Mouse (Mus musculus) right cerebral cortex, postnatal 36 days (tissue): Measurements from ENCODE around the gene Prkg2.

Experiments used
- DNase-seq, 2 experiments: peaks; one replicate each; pipeline ENCODE4 v3.0.0; 2022; ENCODE audit warnings: low spot score in 2 of 2, mixed read lengths in 1 of 2

Prkg2 gene

DNA sequence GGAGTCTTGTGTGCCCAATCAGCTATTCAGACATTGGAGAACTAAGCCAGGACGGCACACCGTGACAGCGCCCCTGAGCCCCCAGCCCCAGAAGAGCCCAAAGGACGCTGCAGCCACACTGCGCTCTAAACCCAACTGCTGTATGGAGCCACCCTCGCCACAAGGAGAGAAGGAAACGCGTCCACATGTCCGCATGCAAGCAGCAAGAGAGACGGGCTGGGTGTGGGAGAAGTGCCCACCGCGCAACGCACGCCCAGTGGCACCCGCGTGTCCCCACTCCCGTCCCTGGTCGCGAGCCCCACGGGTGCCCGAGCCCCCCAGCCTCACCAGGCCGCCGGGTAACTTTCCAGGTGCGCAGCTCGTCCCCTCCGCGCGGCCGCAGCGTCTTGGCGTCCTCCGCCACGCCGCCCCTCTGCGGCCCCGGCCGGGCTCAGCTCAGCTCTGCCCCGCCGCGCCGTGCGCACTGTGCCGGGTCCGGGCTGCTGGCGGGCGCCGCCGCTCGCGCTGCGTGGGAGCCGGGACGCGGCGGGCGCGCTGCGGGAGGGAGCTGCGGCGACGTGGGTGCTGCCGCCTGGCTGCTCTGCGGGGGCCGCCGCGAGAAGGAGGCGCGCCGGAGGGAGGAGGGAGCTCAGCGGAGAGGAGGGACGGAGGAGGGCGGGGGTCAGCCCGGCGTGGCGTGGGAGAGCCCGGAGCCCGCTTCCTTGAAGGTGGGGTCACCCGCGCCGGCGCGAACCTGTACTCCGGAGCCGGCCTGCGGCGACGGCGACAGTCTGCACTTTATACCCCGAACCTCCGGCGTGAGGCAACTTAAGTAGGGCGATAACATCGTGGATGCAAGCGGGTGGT, at the start of gene Prkg2:
Prkg2 (minus strand) TSS at position 756 of the 846 bp plus-strand sequence.
- DNase-seq: no peak

DNA sequence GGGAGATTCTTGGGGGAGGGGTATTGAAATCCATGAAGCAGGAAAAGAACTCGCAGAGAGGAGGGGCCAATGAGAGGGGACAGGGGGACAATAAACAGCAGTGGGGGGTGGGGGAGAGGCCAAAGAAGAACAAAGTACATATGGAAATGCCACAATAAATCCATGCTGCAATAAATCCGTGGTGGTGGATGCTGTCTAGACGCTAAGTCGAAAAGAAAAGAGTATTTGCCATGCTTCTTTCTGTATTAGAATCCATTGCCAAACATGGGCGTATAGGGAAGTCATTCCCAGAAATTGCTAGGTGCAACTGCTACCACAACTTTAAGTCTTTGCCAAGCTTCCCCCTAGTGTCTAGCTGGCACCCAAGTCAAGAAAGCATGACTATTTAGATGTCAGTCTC, 46.8 kb upstream of the Prkg2 start:
- DNase-seq: no peak

DNA sequence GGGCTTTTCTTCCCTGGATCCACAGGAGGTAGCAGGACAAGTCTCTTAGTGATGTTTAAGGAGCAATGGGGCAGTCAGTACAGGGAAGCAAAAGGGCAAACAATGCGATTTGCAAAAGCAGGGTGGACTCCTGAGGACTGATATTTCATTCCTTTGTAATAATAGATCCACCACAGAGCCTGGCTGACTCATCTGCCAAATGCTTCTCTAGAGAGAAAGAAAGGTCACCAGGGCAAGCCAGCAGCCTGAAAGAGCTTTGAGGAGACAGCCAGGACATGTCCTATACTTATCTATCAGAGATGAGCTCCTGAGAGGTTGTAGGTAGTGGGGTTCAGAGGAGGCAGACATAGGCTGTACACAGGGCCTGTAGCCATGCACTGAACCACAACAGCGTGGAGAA, 41.2 kb upstream of the Prkg2 start:
- no peak for DNase-seq

DNA sequence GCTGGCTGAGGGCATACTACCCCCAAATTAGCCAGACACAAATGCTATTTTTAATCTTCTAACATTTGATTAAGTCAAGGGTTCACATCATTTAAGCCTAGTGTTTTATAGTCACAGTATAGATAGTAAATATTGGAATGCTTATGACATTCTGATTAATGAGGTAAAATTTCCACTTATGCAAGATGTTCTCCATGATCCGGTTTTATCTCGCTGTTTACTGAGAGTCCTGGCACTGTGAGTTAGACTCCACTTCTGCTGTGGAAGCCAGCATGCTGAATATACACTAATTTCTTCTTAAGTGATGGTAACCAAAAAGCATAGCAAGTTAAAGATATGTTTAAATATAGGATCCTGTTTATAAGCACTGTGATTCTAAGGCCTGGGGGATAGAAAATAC, 31.2 kb upstream of the Prkg2 start:
- no peak for DNase-seq

DNA sequence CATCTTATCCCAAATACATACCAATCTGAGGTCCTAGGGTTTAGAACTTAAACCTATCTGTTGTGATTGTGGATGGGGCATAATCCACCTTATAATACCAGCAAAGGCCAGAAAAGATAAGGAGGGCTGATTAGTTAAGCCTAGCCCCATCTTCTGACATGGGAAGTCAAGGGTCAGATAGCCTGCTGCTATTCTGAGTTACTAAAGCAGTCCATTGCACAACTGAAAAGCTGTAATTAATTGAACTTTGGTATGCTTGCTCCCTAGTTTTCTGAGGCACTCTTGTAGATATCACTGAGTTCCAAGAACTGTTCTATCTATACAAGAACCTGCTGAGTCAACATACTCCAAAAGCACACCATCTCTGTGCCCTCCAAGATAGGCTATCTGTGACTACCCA, 25.4 kb upstream of the Prkg2 start:
- no peak for DNase-seq

DNA sequence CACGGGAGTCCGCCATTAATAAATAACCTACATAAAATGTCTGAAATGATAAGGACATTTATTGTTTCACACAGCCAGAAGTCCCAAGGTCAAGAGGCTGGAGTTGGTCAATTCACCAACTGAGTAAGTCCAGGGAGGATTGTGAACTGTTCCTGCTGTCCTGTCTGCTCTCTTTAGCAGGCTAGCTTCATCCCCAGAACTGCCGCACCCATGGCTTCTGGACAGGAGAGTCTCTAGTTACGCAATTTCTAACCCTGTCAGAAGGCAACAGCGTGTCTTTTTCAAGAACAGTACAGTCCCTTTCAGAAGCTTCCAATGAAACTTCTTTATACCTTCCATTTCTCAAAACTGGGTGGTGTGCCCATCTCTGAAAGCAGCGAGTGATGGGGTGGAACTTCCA, 1.9 kb upstream of the Prkg2 start:
- DNase-seq: no peak

DNA sequence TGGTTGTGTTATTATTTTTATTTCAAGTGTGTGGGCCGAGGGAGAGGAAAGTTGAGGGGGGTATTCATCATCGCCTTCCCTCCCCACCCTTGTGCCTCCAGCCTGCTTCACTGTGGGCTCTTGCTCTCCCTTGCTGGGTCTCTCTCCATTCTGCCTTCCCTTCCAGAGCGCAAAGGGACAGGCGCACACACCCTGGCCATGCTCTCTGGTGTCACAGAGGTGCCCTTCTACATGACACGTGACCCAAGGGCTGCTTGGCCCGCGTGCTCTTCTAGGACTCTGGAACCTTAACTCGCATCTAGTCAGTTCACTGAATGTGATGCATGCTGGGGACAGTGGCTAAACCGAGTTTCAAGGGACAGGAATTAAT, 276 bp upstream of the Prkg2 start:
- no peak for DNase-seq

DNA sequence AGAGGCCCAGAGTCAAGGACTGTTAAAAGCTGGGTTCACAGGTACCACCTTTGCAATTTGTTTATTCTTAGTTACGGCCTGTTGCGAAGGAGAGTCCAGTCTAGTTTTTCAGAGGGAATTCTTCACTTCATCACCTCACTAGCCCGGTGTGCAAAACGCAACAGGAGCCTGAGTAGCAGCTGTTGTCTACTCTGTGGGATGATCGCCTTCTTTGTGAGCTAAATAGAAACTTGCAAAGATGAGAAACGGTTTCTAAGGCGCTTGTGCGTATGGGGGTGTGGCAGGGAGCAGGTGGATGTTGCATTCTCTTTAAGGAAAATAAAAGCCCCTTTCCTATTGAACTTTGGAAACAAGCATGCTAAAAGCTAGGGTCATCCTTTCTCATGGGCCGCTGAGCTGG, 1.2 kb downstream of the Prkg2 start:
- no peak for DNase-seq

DNA sequence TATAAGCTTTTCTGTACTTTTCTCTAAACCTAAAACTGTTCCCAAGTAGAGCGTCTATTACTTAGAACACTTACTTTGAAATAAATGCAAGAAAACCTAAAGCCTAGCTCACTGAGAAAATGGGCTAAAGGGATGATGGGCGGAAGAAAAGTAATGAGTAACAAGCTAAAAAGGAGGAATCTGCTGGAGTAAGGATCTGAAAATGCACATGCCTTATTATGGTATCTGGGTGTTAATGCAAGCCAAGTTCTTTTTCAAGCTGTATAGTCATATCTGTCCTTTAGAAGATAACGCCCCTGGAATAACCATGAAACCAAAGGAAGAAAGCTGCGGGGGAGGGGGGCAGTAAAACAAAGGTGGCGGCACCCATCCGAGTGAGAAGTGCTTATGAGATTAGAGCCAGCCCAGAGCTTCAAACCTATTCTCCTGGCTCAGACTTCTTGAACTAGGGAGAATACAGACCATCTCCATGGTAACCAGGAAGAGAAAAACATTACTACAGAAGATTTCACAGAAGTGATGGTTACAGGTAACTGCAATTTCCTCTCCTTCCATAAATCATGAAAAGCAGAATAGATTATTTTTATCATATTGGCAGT, 5.5 kb downstream of the Prkg2 start:
- DNase-seq: no peak

DNA sequence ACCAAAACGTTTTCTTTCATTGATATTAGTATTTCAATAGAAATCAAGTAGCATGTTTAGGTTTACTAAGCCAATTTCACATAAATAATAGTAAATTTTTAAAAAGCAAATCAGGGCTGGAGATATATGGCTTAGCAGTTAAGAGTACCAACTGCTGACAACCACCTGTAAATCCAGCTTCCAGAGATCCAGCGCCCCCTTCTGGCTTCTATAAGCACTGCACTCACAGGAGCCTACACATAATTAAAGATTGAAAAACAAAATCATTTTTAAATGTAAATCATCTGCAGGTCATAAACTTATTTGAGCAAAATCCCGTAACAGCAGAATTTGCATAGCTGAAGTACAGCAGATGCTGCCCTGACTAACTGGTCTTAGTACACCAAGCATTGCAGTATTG, 10.8 kb downstream of the Prkg2 start:
- DNase-seq: no peak

DNA sequence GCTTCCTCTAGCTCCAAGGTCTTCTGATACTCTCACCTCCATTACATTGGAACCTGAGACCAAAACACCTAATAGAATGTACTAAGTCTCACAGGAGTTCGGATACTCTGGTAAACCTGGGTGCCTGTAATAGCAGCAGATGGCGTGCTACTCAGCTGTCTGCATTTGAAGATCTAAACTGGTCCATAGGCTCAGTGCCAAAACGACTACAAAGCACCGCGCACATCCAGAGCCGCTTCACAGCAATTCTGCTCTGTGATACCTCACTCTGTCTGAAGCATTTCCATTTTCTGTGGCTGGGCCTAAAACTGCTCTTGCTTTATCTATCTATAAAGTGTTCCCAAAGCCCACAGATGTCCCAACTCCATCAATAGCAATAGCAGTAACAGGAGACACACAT, 17.4 kb downstream of the Prkg2 start:
- DNase-seq: peak; percentile 63 to 67

DNA sequence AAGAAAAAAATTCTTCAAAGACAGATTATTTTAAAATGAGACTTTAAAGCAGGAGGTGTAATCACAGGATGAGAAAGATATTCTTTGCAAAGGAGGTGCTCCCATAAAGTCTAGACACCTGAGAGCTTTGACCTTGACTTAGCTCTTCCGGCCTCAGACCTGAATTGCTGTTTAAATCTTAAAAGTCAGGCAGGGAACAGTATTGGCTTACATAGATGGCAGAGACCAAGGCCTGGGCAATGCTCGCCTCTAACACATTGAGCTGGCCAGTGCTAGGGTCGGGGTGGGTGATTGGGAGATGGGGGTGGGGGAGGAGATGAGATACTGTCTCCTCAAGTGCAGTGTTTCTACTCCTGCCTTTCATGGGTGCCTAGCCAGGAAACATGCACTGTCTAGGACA, 22.0 kb downstream of the Prkg2 start:
- no peak for DNase-seq

DNA sequence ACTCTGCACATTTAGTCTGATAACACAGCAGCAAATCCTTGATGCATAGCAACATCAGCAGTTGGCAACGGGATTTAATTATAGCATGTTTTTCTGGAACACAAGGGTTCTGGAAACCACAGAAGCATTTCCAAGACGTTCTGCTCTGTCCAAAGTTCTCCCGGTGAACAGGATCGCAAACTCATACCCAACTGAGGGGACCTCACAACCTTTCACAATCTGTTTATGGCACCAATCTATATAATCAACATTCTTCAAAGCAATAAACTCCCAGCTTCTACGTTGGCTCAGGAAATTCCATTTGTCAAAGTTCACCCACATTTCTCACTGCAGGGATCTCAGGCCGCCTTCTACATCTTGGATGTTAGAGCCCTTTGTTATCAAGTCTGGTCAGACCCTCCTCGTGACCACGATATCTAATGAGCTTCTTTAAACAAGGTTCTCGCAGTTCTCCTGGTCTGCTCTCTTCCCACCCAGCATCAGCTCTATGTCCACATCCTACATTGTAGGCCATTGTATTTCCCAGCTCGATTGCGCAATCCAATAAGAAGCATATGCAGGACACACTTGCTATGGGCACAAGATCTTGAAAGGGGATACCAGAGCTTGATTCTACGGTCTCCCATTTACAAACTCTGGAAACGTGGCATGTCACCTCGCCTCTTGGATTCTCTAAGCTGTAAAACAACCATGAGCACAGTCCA, 26.6 kb downstream of the Prkg2 start:
- no peak for DNase-seq

DNA sequence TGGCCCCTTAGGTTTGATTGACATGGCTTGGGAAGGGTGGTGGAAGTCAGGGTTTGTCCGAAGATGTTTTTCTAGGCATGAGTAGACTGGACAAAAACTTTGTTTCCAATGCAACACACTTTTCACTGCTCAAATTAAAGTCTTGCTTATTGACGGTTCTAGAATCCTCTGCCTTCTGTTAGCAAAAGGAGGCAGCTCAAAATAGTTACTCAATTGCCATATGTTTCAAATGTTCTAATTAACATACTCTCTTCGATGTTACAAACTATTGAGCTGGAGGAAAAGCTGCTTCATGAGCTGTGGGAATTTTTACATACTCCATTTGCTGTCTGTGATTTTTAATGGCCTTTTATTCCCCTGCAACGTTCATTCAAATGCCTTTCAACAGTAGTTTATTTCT, 39.0 kb downstream of the Prkg2 start:
- no peak for DNase-seq

DNA sequence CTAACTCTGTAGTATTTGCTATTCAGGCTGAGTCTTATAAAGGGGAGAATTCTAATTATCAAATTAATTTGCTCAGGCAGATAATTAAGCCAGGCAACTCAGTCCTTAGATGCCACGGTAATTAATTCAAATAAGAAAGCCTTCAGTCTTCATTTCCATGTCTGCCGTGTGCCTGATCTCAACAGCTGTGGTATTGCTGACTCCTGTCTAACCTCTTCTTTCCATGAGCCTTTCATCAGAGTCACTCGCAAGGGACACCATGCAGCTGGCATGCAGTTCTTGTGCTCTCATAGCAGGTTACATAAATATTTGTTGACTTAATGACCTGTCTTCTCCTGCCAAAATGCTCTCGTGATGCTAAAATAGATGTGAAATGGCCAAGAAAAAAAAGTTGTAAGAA, 41.4 kb downstream of the Prkg2 start:
- no peak for DNase-seq

DNA sequence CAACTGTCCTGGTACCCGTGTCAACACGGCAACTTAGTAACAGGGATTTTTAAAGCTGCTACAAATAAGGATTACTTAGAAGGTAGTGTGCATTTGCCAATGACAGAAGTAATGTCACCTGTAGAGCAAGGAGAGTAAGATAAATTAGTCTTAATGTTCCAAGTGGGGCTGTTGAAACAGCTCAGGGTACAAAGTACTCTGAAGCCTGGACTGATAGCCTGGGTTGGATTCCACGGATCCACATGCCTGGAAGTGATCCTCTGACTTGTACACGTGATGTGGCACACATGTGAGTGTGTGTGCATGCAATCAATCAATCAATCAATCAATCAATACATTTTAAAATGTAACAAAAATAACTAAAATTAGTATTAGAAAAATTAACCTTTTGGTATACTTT, 45.6 kb downstream of the Prkg2 start:
- no peak for DNase-seq

DNA sequence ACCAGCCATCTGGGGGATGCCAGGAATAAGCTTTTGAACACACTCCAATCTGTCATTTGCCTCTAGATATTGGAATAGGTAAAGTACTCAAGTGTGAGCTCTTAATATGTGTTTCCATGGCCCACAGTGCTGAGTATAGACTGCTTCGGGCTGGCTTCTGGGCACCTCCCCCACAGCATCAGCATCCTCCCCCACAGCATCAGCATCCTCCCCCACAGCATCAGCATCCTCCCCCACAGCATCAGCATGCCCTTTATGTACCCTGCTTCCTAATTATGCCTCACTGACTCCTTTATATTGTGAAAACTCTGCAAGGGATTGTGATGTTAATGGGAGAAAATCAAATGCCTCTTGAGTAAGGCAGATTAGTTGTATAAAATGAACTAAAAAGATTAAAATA, 49.5 kb downstream of the Prkg2 start:
- no peak for DNase-seq

DNA sequence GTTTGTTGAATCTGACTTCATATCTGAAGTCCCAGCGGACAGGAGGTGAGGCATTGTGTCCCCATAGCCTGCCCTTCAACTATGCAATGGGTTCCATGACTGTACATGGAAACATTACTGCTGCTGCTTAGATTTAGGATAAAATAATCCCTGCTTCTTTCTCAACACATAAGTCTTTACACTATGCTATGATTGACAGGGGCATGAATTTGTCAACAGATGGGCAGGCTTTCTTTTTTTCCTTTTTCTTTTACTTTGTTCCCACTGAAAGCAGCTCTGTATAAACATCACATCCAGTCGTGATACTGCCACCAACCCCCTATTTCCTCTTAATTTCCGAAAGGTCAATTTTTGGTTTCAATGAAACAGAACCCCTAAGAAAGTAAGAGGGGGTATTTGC, 50.0 kb downstream of the Prkg2 start:
- no peak for DNase-seq

DNA sequence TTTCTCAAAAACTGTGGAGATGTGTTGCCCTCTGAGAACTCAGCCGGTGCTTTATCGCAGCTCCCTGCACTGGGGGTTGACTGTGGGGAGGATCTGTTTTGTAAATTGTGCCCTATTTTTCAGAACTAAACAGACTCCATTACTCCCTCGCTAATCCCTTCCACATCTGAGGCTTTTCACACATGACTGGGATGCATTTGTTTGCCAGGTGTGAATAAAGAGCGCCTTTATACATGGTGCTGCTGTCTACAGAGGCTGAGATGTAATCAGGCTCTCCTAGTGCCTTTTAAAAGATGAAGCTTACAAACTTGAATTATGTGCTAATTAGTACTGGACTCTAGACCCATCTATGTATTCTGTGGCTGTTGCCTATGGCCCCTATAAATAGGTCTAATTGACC, 50.7 kb downstream of the Prkg2 start:
- DNase-seq: no peak

DNA sequence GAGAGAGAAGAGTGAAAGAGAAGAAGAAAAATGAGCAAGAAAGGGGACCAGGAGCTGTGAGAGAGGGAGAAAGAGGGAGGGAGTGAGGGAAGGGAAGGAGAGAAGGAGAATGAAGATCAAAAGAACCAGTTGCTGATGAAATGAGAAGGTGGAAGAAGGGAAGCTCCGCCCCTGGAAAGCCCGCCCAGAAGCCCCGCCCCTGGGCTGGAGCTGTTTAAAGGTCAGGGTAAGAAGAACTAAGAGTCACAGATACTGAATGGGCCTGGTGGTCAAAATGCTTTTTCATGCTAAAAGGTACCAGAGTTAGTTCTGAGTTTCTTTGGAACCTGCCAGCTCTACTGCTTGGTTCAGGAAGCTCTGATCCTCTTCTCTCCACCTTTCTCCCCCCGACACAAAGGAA, 51.1 kb downstream of the Prkg2 start:
- no peak for DNase-seq

DNA sequence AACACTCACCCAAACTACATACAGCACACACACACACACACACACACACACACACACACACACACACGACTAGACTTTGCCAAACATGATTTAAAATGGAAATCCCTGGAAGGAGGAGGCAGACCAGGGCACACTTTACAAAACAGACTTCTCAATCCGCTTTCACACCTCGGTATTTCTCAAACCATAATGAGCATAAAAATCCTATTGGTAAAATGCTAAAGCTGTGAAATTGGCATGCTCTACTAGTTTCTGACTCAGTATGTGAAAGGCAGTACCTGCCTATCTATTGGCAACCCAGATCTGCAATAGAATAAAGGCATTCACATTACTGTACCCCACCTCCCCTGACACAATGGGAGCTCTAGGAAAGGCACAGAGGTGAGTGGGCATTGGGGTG, 52.1 kb downstream of the Prkg2 start:
- DNase-seq: no peak

DNA sequence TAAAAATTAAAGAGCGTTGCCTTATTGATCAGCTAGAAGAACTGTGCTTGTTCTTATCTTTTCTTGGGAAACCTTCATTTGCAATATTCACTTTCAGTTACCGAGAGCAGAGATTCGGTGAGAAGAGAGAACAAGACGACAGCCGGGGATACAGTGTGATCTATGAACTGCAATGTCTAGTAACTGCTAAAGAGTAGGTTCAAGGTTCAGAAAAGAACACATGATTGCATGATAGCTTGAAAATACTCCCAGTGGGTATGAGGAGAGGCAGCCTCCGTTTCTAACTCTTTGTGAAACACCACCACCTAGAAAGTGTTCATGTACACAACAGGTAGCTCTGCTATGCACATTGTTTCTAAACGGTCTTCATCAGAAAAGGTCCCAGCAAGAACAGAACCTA, 55.8 kb downstream of the Prkg2 start:
- DNase-seq: no peak

DNA sequence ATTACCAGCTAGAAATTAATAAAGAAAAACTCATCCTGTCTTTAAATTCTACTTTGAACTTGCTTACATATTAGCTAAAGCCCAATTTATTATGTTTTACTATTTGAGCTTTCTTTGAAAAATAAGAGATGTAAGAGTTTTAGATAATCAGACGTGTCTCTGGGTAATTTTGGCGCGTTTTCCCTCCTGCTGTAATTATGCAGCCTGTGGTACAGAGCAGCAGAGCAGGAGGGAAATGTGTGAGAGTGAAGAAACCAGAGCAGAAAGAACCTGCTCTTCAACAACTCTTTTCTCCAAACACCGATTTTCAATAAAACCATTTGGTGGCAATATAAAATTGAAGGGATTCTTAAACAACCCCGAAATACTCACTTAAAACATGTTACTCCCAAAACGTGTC, 58.8 kb downstream of the Prkg2 start:
- DNase-seq: no peak
